Mouse (Mus musculus): Measurements from ENCODE around the gene Fastk. TPM values are rescaled to one million over a fixed set of nuclear protein-coding genes. Genes with fewer than 3 reads are reported as not detected.

Gene Fastk
- polyA plus RNA-seq, 1 experiment from 2014 or later = 125 TPM

GRCm38 (mm10) chr5:24416222-24416736 lies 28.8 kb downstream of the Fastk start:
- Histone ChIP-seq H3K27ac (no peak overlapping the region), H3K4me1 (peaks cover 26% of the 10 kb centered on the region), H3K4me3 (replicated peaks) (no peak overlapping the region), H3K27me3 (no peaks in the 10 kb centered on the region), H3K9ac (no peak overlapping the region), H3K36me3 (peaks cover 26% of the 10 kb centered on the region), H3K9me3 (replicated peaks) (no peaks in the 10 kb centered on the region), H3K4me2 (peak overlapping the region; percentile 36; the same call in 1 of the 2 replicates)
- 2% methylated on average over 21 of the region's 21 CpGs for WGBS
- ATAC-seq (replicated peaks; ENCODE audit: low FRiP score) = peak; percentile 41; the same call in 1 of the 2 replicates

- H3K27me3 ChIP-seq = no peaks in the 10 kb centered on the region
- H3K9ac ChIP-seq = no peak overlapping the region
- ATAC-seq (replicated peaks; ENCODE audit: low FRiP score) = peak; percentile 6; the same call in 1 of the 2 replicates
- no peak overlapping the region for H3K4me3 ChIP-seq (replicated peaks)
- H3K4me1 ChIP-seq = peaks cover 26% of the 10 kb centered on the region
- 65% methylated on average over 13 of the region's 13 CpGs for WGBS
- H3K4me2 ChIP-seq = peak overlapping the region; percentile 16; the same call in 1 of the 2 replicates
- H3K27ac ChIP-seq = no peak overlapping the region
- H3K36me3 ChIP-seq = peaks cover 14% of the 10 kb centered on the region
- H3K9me3 ChIP-seq (replicated peaks) = no peaks in the 10 kb centered on the region
These were observed 31.1 kb downstream of the Fastk start for GRCm38 (mm10) chr5:24413938-24414337.

- no peak within 1 kb of the TSS for H3K9ac ChIP-seq
- 0 out of 2 replicates have a peak within 1 kb of the TSS, but pooled peaks have one; percentile 18 for H3K27ac ChIP-seq
- WGBS = 24% methylated on average over 11 of the region's 11 CpGs
These were observed 31.9 kb downstream of the Fastk start, which contains the start of gene Asic3 for GRCm38 (mm10) chr5:24413042-24413693. Asic3 (plus strand) TSS chr5:24413392.

GRCm38 (mm10) chr5:24412063-24412462 lies 33.0 kb downstream of the Fastk start:
- H3K9ac ChIP-seq = no peak overlapping the region
- no peaks in the 10 kb centered on the region for H3K27me3 ChIP-seq
- H3K27ac ChIP-seq = no peak overlapping the region
- ATAC-seq (replicated peaks; ENCODE audit: low FRiP score) = no peak
- H3K9me3 ChIP-seq (replicated peaks) = no peaks in the 10 kb centered on the region
- peaks cover 26% of the 10 kb centered on the region for H3K4me1 ChIP-seq
- H3K4me3 ChIP-seq (replicated peaks) = no peak overlapping the region
- WGBS = 90% methylated on average over 2 of the region's 2 CpGs
- H3K4me2 ChIP-seq = no peak overlapping the region
- H3K36me3 ChIP-seq = peaks cover 24% of the 10 kb centered on the region

More at GRCm38 (mm10) chr5:24413042-24413693, 31.9 kb downstream of the Fastk start, which contains the start of gene Asic3:
- ATAC-seq (replicated peaks; ENCODE audit: low FRiP score) = peak; percentile 10; the same call in 1 of the 2 replicates
- Histone ChIP-seq H3K9me3 (replicated peaks) (no peaks in the 10 kb centered on the region), H3K4me2 (peak within 1 kb of the TSS; percentile 16), H3K27me3 (no peaks in the 10 kb centered on the region), H3K36me3 (peaks cover 13% of the 10 kb centered on the region), H3K4me3 (replicated peaks) (no peak within 1 kb of the TSS), H3K4me1 (peaks cover 26% of the 10 kb centered on the region)

- H3K9me3 ChIP-seq (replicated peaks) = no peaks in the 10 kb centered on the region
- no peak overlapping the region for H3K9ac ChIP-seq
- H3K36me3 ChIP-seq = peaks cover 48% of the 10 kb centered on the region
- H3K4me3 ChIP-seq (replicated peaks) = no peak overlapping the region
- no peaks in the 10 kb centered on the region for H3K27me3 ChIP-seq
- 71% methylated on average over 2 of the region's 2 CpGs for WGBS
- no peak overlapping the region for H3K4me2 ChIP-seq
- no peak for ATAC-seq (replicated peaks; ENCODE audit: low FRiP score)
- H3K4me1 ChIP-seq = peaks cover 15% of the 10 kb centered on the region
- H3K27ac ChIP-seq = no peak overlapping the region
These were observed 35.6 kb downstream of the Fastk start for GRCm38 (mm10) chr5:24409466-24409865.

- Histone ChIP-seq H3K4me2 (no peak overlapping the region), H3K36me3 (peaks cover 55% of the 10 kb centered on the region), H3K9ac (no peak overlapping the region), H3K4me1 (peaks cover 11% of the 10 kb centered on the region), H3K9me3 (replicated peaks) (no peaks in the 10 kb centered on the region), H3K4me3 (replicated peaks) (no peak overlapping the region), H3K27me3 (no peaks in the 10 kb centered on the region), H3K27ac (no peak overlapping the region)
- ATAC-seq (replicated peaks; ENCODE audit: low FRiP score) = no peak
- 93% methylated on average over 13 of the region's 13 CpGs for WGBS
These were observed 36.4 kb downstream of the Fastk start for GRCm38 (mm10) chr5:24408651-24409050.

GRCm38 (mm10) chr5:24405389-24405876 lies 39.7 kb downstream of the Fastk start:
- WGBS = 59% methylated on average over 3 of the region's 3 CpGs
- ATAC-seq (replicated peaks; ENCODE audit: low FRiP score) = no peak
- H3K9me3 ChIP-seq (replicated peaks) = no peaks in the 10 kb centered on the region
- no peak overlapping the region for H3K9ac ChIP-seq
- H3K36me3 ChIP-seq = peaks cover 87% of the 10 kb centered on the region
- H3K4me3 ChIP-seq (replicated peaks) = no peak overlapping the region
- no peaks in the 10 kb centered on the region for H3K4me1 ChIP-seq
- no peak overlapping the region for H3K4me2 ChIP-seq
- no peak overlapping the region for H3K27ac ChIP-seq
- no peaks in the 10 kb centered on the region for H3K27me3 ChIP-seq

- ATAC-seq (replicated peaks; ENCODE audit: low FRiP score) = no peak
- H3K4me1 ChIP-seq = no peaks in the 10 kb centered on the region
- H3K27ac ChIP-seq = no peak overlapping the region
- WGBS = 89% methylated on average over 6 of the region's 6 CpGs
- H3K4me3 ChIP-seq (replicated peaks) = no peak overlapping the region
- H3K9me3 ChIP-seq (replicated peaks) = no peaks in the 10 kb centered on the region
- no peaks in the 10 kb centered on the region for H3K27me3 ChIP-seq
- peaks cover 92% of the 10 kb centered on the region for H3K36me3 ChIP-seq
- H3K4me2 ChIP-seq = no peak overlapping the region
- H3K9ac ChIP-seq = no peak overlapping the region
These were observed 40.3 kb downstream of the Fastk start for GRCm38 (mm10) chr5:24404594-24405360.

GRCm38 (mm10) chr5:24401969-24402368 lies 43.1 kb downstream of the Fastk start:
- H3K9me3 ChIP-seq (replicated peaks) = no peaks in the 10 kb centered on the region
- 82% methylated on average over 9 of the region's 9 CpGs for WGBS
- ATAC-seq (replicated peaks; ENCODE audit: low FRiP score) = no peak
- no peak overlapping the region for H3K4me3 ChIP-seq (replicated peaks)
- H3K4me1 ChIP-seq = no peaks in the 10 kb centered on the region
- H3K27ac ChIP-seq = no peak overlapping the region
- no peaks in the 10 kb centered on the region for H3K27me3 ChIP-seq
- H3K36me3 ChIP-seq = peaks cover 72% of the 10 kb centered on the region
- no peak overlapping the region for H3K4me2 ChIP-seq
- H3K9ac ChIP-seq = no peak overlapping the region

- Histone ChIP-seq H3K4me1 (no peaks in the 10 kb centered on the region), H3K4me3 (replicated peaks) (no peak overlapping the region), H3K36me3 (peaks cover 62% of the 10 kb centered on the region), H3K27me3 (no peaks in the 10 kb centered on the region), H3K9ac (no peak overlapping the region), H3K4me2 (no peak overlapping the region), H3K27ac (no peak overlapping the region), H3K9me3 (replicated peaks) (no peaks in the 10 kb centered on the region)
- 88% methylated on average over 5 of the region's 5 CpGs for WGBS
- no peak for ATAC-seq (replicated peaks; ENCODE audit: low FRiP score)
These were observed 44.0 kb downstream of the Fastk start for GRCm38 (mm10) chr5:24400911-24401605.

- peaks cover 57% of the 10 kb centered on the region for H3K36me3 ChIP-seq
- H3K27ac ChIP-seq = no peak overlapping the region
- no peaks in the 10 kb centered on the region for H3K9me3 ChIP-seq (replicated peaks)
- 0 out of 2 replicates have a peak, but pooled peaks cover under 1% of the 10 kb centered on the region for H3K4me1 ChIP-seq
- 89% methylated on average over 11 of the region's 11 CpGs for WGBS
- no peak overlapping the region for H3K4me3 ChIP-seq (replicated peaks)
- no peak for ATAC-seq (replicated peaks; ENCODE audit: low FRiP score)
- H3K27me3 ChIP-seq = no peaks in the 10 kb centered on the region
- H3K4me2 ChIP-seq = no peak overlapping the region
- no peak overlapping the region for H3K9ac ChIP-seq
These were observed 44.7 kb downstream of the Fastk start for GRCm38 (mm10) chr5:24400362-24400761.
